Mouse (Mus musculus) embryonic facial prominence, embryonic 10.5 days (tissue): Measurements from ENCODE around the gene Kdf1. TPM values are rescaled to one million over a fixed set of nuclear protein-coding genes. Genes with fewer than 3 reads are reported as not detected.
A peak's percentile ranks its signal among the peaks of the same experiment; 100 is the strongest.

Experiments
- DNase-seq: peaks from one replicate; pipeline ENCODE4 v3.0.0-alpha.2; 2017; ENCODE audit warnings: low spot score
- H3K27ac ChIP-seq: fragments of 300-500 bp; sonication (generic); replicated peaks from 2 replicates; pipeline ENCODE4 v1.5.1; 2016; ENCODE audit warnings: mild to moderate bottlenecking
- H3K27me3 ChIP-seq: fragments of 300-500 bp; sonication (generic); replicated peaks from 2 replicates; pipeline ENCODE4 v1.6.1; 2016; ENCODE audit warnings: low read depth, mild to moderate bottlenecking; ENCODE audit not compliant: poor library complexity, severe bottlenecking
- H3K36me3 ChIP-seq: fragments of 300-500 bp; sonication (generic); replicated peaks from 2 replicates; pipeline ENCODE4 v1.6.1; 2016; ENCODE audit warnings: mild to moderate bottlenecking, moderate library complexity
- H3K4me1 ChIP-seq: fragments of 300-500 bp; sonication (generic); 2 replicates; pipeline ENCODE4 v1.6.1; 2016
- H3K4me3 ChIP-seq: fragments of 300-500 bp; sonication (generic); 2 replicates; pipeline ENCODE4 v1.5.1; 2016; ENCODE audit warnings: mild to moderate bottlenecking, moderate library complexity
- H3K9me3 ChIP-seq: fragments of 300-500 bp; sonication (generic); 2 replicates; pipeline ENCODE4 v1.6.1; 2016; ENCODE audit warnings: mild to moderate bottlenecking
- WGBS: fragments of 180-500 bp; shearing (Covaris S2); methylation state at CpG from one replicate; pipeline ENCODE4 v1.1.7; 2016; 5-methylcytosine and 5-hydroxymethylcytosine counted together
- polyA plus RNA-seq: library from polyadenylated mRNA; unstranded; fragments of >200 nt; fragmentation: Nextera tagmentation; extraction: Ambion mirVana; gene quantifications from 2 replicates; pipeline ENCODE4 v1.2.1, GENCODE M21; 2016

Kdf1 gene
- polyA plus RNA-seq, 1 experiment from 2014 or later = 13.6 TPM

GRCm38 (mm10) chr4:133486673-133487357 lies 31.9 kb upstream of the Kdf1 start:
- H3K4me1 ChIP-seq = peaks cover 33% of the 10 kb centered on the region
- H3K9me3 ChIP-seq = no peaks in the 10 kb centered on the region
- WGBS = 92% methylated on average over 26 of the region's 26 CpGs
- no peak for DNase-seq
- H3K27me3 ChIP-seq = peaks cover 29% of the 10 kb centered on the region
- H3K36me3 ChIP-seq = no peaks in the 10 kb centered on the region
- H3K4me3 ChIP-seq = no peak overlapping the region
- H3K27ac ChIP-seq = no peak overlapping the region

- Histone ChIP-seq H3K27me3 (peaks cover 24% of the 10 kb centered on the region), H3K4me3 (no peak overlapping the region), H3K36me3 (no peaks in the 10 kb centered on the region), H3K27ac (peak overlapping the region; percentile 59; the same call in 1 of the 2 replicates), H3K9me3 (no peaks in the 10 kb centered on the region), H3K4me1 (peaks cover 41% of the 10 kb centered on the region)
- DNase-seq = no peak
- WGBS = 74% methylated on average over 20 of the region's 20 CpGs
These were observed 30.0 kb upstream of the Kdf1 start for GRCm38 (mm10) chr4:133488619-133489392.

DNA sequence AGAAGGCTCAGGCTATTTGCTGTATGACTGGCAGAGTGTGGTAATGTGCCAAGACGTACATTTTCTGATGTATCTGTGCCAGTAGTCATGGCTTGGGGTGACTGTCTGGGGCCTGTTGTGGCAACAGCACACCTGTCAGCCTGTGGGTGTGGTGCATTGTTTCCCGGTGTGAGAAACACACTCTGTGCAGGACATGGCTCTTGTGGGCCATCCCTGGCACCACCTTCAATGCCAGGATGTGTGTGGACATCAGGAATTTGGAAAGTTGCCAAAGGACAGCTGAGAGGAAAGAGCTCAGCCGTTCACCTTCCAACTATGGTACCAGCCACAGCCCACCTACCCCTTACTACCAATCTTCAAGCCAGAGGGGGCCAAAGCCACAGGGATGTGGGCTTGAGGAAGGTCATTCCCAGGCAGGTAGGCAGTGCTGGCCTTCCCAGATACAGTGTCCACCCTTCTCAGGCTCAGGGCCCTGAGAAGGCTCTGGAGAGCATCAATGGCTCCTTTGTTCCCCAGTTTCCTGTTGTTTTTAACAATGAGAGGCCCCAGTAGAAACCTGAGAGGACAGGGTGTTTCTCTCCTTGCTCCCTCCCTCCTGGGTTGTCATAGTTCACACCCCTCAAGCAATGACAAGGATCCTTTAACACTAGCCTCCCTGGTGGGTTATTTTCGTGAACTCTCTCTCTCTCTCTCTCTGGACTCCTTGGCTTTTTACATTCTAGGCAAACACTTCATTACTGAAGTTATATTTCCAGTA lies 29.1 kb upstream of the Kdf1 start:
- H3K4me1 ChIP-seq = peaks cover 40% of the 10 kb centered on the region
- no peaks in the 10 kb centered on the region for H3K36me3 ChIP-seq
- H3K27ac ChIP-seq = peak overlapping the region; percentile 59
- 60% methylated on average over 4 of the region's 4 CpGs for WGBS
- H3K4me3 ChIP-seq = no peak overlapping the region
- DNase-seq = no peak
- no peaks in the 10 kb centered on the region for H3K9me3 ChIP-seq
- peaks cover 22% of the 10 kb centered on the region for H3K27me3 ChIP-seq

GRCm38 (mm10) chr4:133491800-133492199 lies 27.0 kb upstream of the Kdf1 start:
- WGBS = 43% methylated on average over 10 of the region's 10 CpGs
- Histone ChIP-seq H3K4me1 (peaks cover 40% of the 10 kb centered on the region), H3K4me3 (no peak overlapping the region), H3K27ac (peak overlapping the region; percentile 44; the same call in 1 of the 2 replicates), H3K36me3 (no peaks in the 10 kb centered on the region), H3K27me3 (peaks cover 39% of the 10 kb centered on the region), H3K9me3 (no peaks in the 10 kb centered on the region)
- DNase-seq = peak; percentile 53

- no peak for DNase-seq
- Histone ChIP-seq H3K4me1 (peaks cover 55% of the 10 kb centered on the region), H3K4me3 (peak overlapping the region; percentile 43), H3K36me3 (no peaks in the 10 kb centered on the region), H3K9me3 (no peaks in the 10 kb centered on the region), H3K27ac (no peak overlapping the region), H3K27me3 (peaks cover 59% of the 10 kb centered on the region)
- WGBS = 24% methylated on average over 10 of the region's 12 CpGs
These were observed 24.9 kb upstream of the Kdf1 start for GRCm38 (mm10) chr4:133493895-133494294.

- WGBS = under 1% methylated on average over 12 of the region's 12 CpGs
- Histone ChIP-seq H3K27me3 (peaks cover 65% of the 10 kb centered on the region), H3K4me3 (peak overlapping the region; percentile 43), H3K36me3 (no peaks in the 10 kb centered on the region), H3K4me1 (peaks cover 55% of the 10 kb centered on the region), H3K27ac (no peak overlapping the region), H3K9me3 (no peaks in the 10 kb centered on the region)
- DNase-seq = peak; percentile 90
These were observed 24.3 kb upstream of the Kdf1 start for GRCm38 (mm10) chr4:133494432-133494831.

DNA sequence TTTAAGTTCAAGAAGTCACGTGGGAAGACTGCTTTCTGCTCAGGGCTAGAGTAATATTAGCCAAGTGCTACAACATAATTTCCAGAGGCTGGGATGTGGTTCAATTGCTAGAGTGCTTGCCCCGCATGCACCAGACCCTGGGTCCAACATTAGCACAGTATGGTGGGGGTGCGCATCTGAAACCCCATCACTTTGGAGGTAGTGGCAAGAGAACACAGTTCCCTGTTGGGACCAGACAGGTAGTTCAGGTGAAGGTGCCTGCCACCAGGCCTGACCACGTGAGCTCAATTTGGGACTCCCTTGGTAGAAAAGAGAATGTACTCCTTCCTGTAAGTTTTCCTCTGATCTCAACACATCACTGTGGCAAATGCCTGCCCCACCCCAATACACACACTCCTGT lies 23.9 kb upstream of the Kdf1 start:
- Histone ChIP-seq H3K4me3 (no peak overlapping the region), H3K4me1 (peaks cover 51% of the 10 kb centered on the region), H3K27ac (no peak overlapping the region), H3K9me3 (no peaks in the 10 kb centered on the region), H3K27me3 (peaks cover 69% of the 10 kb centered on the region), H3K36me3 (no peaks in the 10 kb centered on the region)
- WGBS = 65% methylated on average over 4 of the region's 4 CpGs
- DNase-seq = no peak

DNA sequence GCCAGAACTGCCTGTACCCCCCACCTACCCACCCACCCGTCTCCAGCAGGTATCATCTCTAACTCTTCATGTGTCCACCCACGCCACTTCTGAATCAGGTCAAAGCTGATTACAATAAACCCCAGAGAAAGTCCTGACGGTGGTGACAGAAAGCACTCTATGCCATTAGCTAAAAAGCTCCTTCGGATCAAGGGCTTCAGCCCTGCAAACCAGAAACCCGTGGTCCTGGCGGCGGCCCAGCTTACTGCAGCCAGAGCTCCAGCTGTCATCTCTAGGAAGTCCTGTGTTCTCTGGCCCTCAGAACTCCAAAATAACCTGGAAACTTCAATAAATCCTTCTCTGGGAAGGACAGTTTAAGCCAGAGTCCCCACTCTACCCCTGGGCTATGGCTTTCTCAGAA lies 23.1 kb upstream of the Kdf1 start:
- Histone ChIP-seq H3K4me1 (peaks cover 51% of the 10 kb centered on the region), H3K9me3 (no peaks in the 10 kb centered on the region), H3K36me3 (no peaks in the 10 kb centered on the region), H3K27me3 (peaks cover 78% of the 10 kb centered on the region), H3K4me3 (no peak overlapping the region), H3K27ac (no peak overlapping the region)
- DNase-seq = no peak
- WGBS = 36% methylated on average over 7 of the region's 7 CpGs

- Histone ChIP-seq H3K27ac (no peak overlapping the region), H3K36me3 (no peaks in the 10 kb centered on the region), H3K4me1 (peaks cover 43% of the 10 kb centered on the region), H3K9me3 (no peaks in the 10 kb centered on the region), H3K4me3 (peak overlapping the region; percentile 70), H3K27me3 (peaks cover 89% of the 10 kb centered on the region)
- WGBS = 20% methylated on average over 6 of the region's 6 CpGs
- DNase-seq = no peak
These were observed 21.9 kb upstream of the Kdf1 start for GRCm38 (mm10) chr4:133496738-133497445.

- 2% methylated on average over 70 of the region's 70 CpGs for WGBS
- Histone ChIP-seq H3K9me3 (no peaks in the 10 kb centered on the region), H3K27me3 (peaks cover 94% of the 10 kb centered on the region), H3K36me3 (no peaks in the 10 kb centered on the region), H3K4me1 (peaks cover 39% of the 10 kb centered on the region), H3K27ac (peak overlapping the region; percentile 70), H3K4me3 (peak overlapping the region; percentile 70)
- DNase-seq = peak; percentile 69
These were observed 21.2 kb upstream of the Kdf1 start for GRCm38 (mm10) chr4:133497461-133498159.

- Histone ChIP-seq H3K36me3 (no peaks in the 10 kb centered on the region), H3K27me3 (peaks cover 95% of the 10 kb centered on the region), H3K4me3 (peak within 1 kb of the TSS; percentile 70), H3K9me3 (no peaks in the 10 kb centered on the region), H3K4me1 (peaks cover 39% of the 10 kb centered on the region), H3K27ac (peak within 1 kb of the TSS; percentile 70)
- WGBS = under 1% methylated on average over 53 of the region's 53 CpGs
- peak; percentile 90 for DNase-seq
These were observed 20.5 kb upstream of the Kdf1 start, which contains the start of gene Trnp1 for GRCm38 (mm10) chr4:133498160-133498724. Gene Trnp1, minus strand, starts transcription at chr4:133498550.
